Mouse (Mus musculus): ENCODE data around the gene Nav1. TPM values are rescaled to one million over a fixed set of nuclear protein-coding genes. Genes with fewer than 3 reads are reported as not detected.

Gene Nav1
- total RNA-seq, 2 experiments from 2014 or later = 37.2 to 41.6 TPM

GRCm38 (mm10) chr1:135583678-135584515 lies 23.2 kb downstream of the Nav1 start:
- no peak for DNase-seq (ENCODE audit: low spot score in 2 of 2)

- no peak for DNase-seq (ENCODE audit: low spot score in 2 of 2)
These were observed 23.9 kb downstream of the Nav1 start for GRCm38 (mm10) chr1:135583081-135583677.

GRCm38 (mm10) chr1:135581001-135581400 lies 26.1 kb downstream of the Nav1 start:
- DNase-seq (ENCODE audit: low spot score in 2 of 2) = no peak

- no peak for DNase-seq (ENCODE audit: low spot score in 2 of 2)
These were observed 28.0 kb downstream of the Nav1 start for GRCm38 (mm10) chr1:135579111-135579510.

GRCm38 (mm10) chr1:135577793-135578192 lies 29.3 kb downstream of the Nav1 start:
- DNase-seq (ENCODE audit: low spot score in 2 of 2) = no peak

- no peak for DNase-seq (ENCODE audit: low spot score in 2 of 2)
These were observed 31.7 kb downstream of the Nav1 start for GRCm38 (mm10) chr1:135575393-135575792.

GRCm38 (mm10) chr1:135574451-135575208 lies 32.5 kb downstream of the Nav1 start:
- DNase-seq (ENCODE audit: low spot score in 2 of 2) = no peak

- DNase-seq (ENCODE audit: low spot score in 2 of 2) = no peak
These were observed 34.8 kb downstream of the Nav1 start for GRCm38 (mm10) chr1:135572139-135572892.

GRCm38 (mm10) chr1:135568087-135568486 lies 39.0 kb downstream of the Nav1 start:
- no peak for DNase-seq (ENCODE audit: low spot score in 2 of 2)

GRCm38 (mm10) chr1:135566611-135567010 lies 40.5 kb downstream of the Nav1 start:
- no peak for DNase-seq (ENCODE audit: low spot score in 2 of 2)

- no peak for DNase-seq (ENCODE audit: low spot score in 2 of 2)
These were observed 41.3 kb downstream of the Nav1 start for GRCm38 (mm10) chr1:135565775-135566174.

- no peak for DNase-seq (ENCODE audit: low spot score in 2 of 2)
These were observed 42.2 kb downstream of the Nav1 start for GRCm38 (mm10) chr1:135564660-135565519.

GRCm38 (mm10) chr1:135563781-135564414 lies 43.2 kb downstream of the Nav1 start:
- no peak for DNase-seq (ENCODE audit: low spot score in 2 of 2)

GRCm38 (mm10) chr1:135562982-135563650 lies 44.0 kb downstream of the Nav1 start:
- DNase-seq (ENCODE audit: low spot score in 2 of 2) = no peak

- DNase-seq (ENCODE audit: low spot score in 2 of 2) = no peak
These were observed 45.0 kb downstream of the Nav1 start for GRCm38 (mm10) chr1:135562115-135562514.

GRCm38 (mm10) chr1:135561282-135561681 lies 45.8 kb downstream of the Nav1 start:
- DNase-seq (ENCODE audit: low spot score in 2 of 2) = no peak

GRCm38 (mm10) chr1:135557976-135558375 lies 49.1 kb downstream of the Nav1 start:
- DNase-seq (ENCODE audit: low spot score in 2 of 2) = no peak

- DNase-seq (ENCODE audit: low spot score in 2 of 2) = no peak
These were observed 51.2 kb downstream of the Nav1 start for GRCm38 (mm10) chr1:135555885-135556284.

GRCm38 (mm10) chr1:135554632-135555260 lies 52.3 kb downstream of the Nav1 start:
- DNase-seq (ENCODE audit: low spot score in 2 of 2) = no peak
